9 mouse cellular contexts compared by ENCODE assay signal in the genomic region with DNA sequence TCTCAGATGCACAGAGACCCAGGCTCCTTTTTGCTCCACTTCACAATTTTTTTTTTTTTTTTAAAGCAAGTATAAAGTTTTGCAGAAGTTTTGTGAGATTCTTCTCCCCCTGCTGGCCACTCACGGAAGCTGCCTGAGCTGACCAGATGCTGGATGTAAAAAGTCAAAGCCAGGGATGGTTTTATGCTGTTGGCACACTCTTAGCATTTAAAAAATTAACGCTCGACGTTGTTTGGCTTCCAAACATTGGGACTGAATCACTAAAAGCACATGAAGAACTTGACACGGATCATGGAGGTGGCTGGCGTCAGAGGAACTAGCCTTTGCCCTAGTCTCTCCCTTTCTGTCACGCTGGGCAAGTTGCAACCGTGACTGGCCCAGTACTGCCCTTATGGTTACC.
A peak's percentile ranks its signal among the peaks of the same experiment; 100 is the strongest.
DNase-seq lines count a peak whose midpoint lies in the region; ATAC-seq and TF ChIP-seq lines count a peak whose summit lies in the region.
"Had no signal": no experiment of that assay in that cellular context is flagged by ENCODE, and none has a peak within 500 bp of the region (broad histone marks: within the 10 kb centered on the region; RNA-seq: fewer than 3 reads in every experiment).

No protein-coding gene starts in this region.

- no peaks in the 10 kb centered on the region for H3K79me3 ChIP-seq in C2C12 (ENCODE audit: low read depth)

- DNase-seq in kidney, adult 11 months, result peak; percentile 17
- DNase-seq in MEL (ENCODE audit: low read depth, low spot score), result peak; percentile 79
- peak; percentile 50 for DNase-seq in lung, postnatal 0 days (ENCODE audit: low spot score)
- no peak for DNase-seq in layer of hippocampus, postnatal 36 days

- H3K79me2 ChIP-seq in C2C12 (ENCODE audit: control insufficient read depth, insufficient read depth), result no peaks in the 10 kb centered on the region
- H3K79me2 ChIP-seq in MEL (ENCODE audit: control insufficient read depth, insufficient read depth, low read length, poor library complexity), result no peaks in the 10 kb centered on the region

- peak; percentile 54 for TF ChIP-seq RAD21 in MEL (IDR thresholded peaks at IDR 0.05; ENCODE audit: low read depth, low read length)

- no peak overlapping the region for H3K4me3 ChIP-seq in kidney, embryonic 16.5 days (ENCODE audit: low read length)
- H3K4me3 ChIP-seq in C2C12 (ENCODE audit: insufficient read depth, poor library complexity, severe bottlenecking) (no peak overlapping the region), MEL (ENCODE audit: control insufficient read depth in 1 of 2, insufficient read depth in 1 of 2, low read depth in 2 of 2, low read length in 2 of 2) (no peak overlapping the region; a peak in 1 of 4 replicates)
- no peak overlapping the region for H3K4me3 ChIP-seq in embryonic fibroblast, embryonic 13.5 days (ENCODE audit: insufficient read depth, low read length)
- H3K4me3 ChIP-seq in lung, postnatal 0 days (ENCODE audit: low read depth, low read length), result no peak overlapping the region
- H3K4me3 ChIP-seq: erythroblast, embryonic 14.5 days; liver, embryonic 15.5 days had no signal

- H3K4me1 ChIP-seq in kidney, embryonic 16.5 days (ENCODE audit: insufficient read depth, low read length), result no peaks in the 10 kb centered on the region
- peaks cover 8 to 27% of the 10 kb centered on the region in 2 experiments for H3K4me1 ChIP-seq in MEL (ENCODE audit: control insufficient read depth in 1 of 2, insufficient read depth in 2 of 2, low read length in 2 of 2)
- no peaks in the 10 kb centered on the region for H3K4me1 ChIP-seq in embryonic fibroblast, embryonic 13.5 days (ENCODE audit: control insufficient read depth, insufficient read depth, low read length)
- H3K4me1 ChIP-seq in lung, postnatal 0 days (ENCODE audit: insufficient read depth, low read depth, low read length), result no peaks in the 10 kb centered on the region

- TF ChIP-seq POLR2A in MEL (IDR thresholded peaks at IDR 0.05; ENCODE audit: control insufficient read depth in 1 of 2, insufficient read depth in 1 of 2, low read depth in 1 of 2, low read length in 2 of 2, poor library complexity in 1 of 2), result no peak
- no peak for TF ChIP-seq POLR2A in embryonic fibroblast, embryonic 13.5 days (IDR thresholded peaks at IDR 0.05; ENCODE audit: low read depth, low read length)

- no peak overlapping the region for H3K9ac ChIP-seq in kidney, embryonic 16.5 days (replicated peaks; ENCODE audit: low read length)
- H3K9ac ChIP-seq in MEL (ENCODE audit: control insufficient read depth, low read depth, low read length, poor library complexity, severe bottlenecking), result peak overlapping the region; percentile 17; the same call in 1 of the 2 replicates
- no peak overlapping the region for H3K9ac ChIP-seq in lung, postnatal 0 days (replicated peaks; ENCODE audit: low read depth)
- H3K9ac ChIP-seq: liver, embryonic 15.5 days had no signal

- WGBS in kidney, embryonic 16.5 days, result 37% methylated on average over 8 of the region's 8 CpGs
- WGBS in lung, postnatal 0 days, result 43% methylated on average over 8 of the region's 8 CpGs

- no peak for ATAC-seq in kidney, embryonic 16.5 days (ENCODE audit: low FRiP score, low TSS enrichment)
- ATAC-seq in lung, postnatal 0 days, result no peak

- no peak overlapping the region for H3ac ChIP-seq in C2C12 (ENCODE audit: control insufficient read depth, insufficient read length, low read depth)

- H3K4me2 ChIP-seq in kidney, embryonic 16.5 days (replicated peaks; ENCODE audit: low read depth, low read length), result no peak overlapping the region
- H3K4me2 ChIP-seq in lung, postnatal 0 days (replicated peaks; ENCODE audit: low read depth, low read length), result no peak overlapping the region
- H3K4me2 ChIP-seq: liver, embryonic 15.5 days had no signal

- no peak overlapping the region for H3K27ac ChIP-seq in kidney, embryonic 16.5 days (ENCODE audit: low read length)
- peak overlapping the region; percentile 22; the same call in 1 of the 2 replicates for H3K27ac ChIP-seq in MEL (ENCODE audit: control insufficient read depth, low read depth, low read length)
- no peak overlapping the region for H3K27ac ChIP-seq in embryonic fibroblast, embryonic 13.5 days (ENCODE audit: insufficient read depth, low read length)
- no peak overlapping the region for H3K27ac ChIP-seq in lung, postnatal 0 days (ENCODE audit: low read length)
- H3K27ac ChIP-seq: liver, embryonic 15.5 days had no signal

- TF ChIP-seq CTCF in C2C12 (IDR thresholded peaks at IDR 0.05; ENCODE audit: control insufficient read depth, insufficient read depth, insufficient read length) (peak; percentile 3), MEL (IDR thresholded peaks at IDR 0.05 in 2 of 3, conservative IDR thresholded peaks at IDR 0.05 in 1 of 3; ENCODE audit: control insufficient read depth in 1 of 3, insufficient read depth in 1 of 3, low read depth in 2 of 3, low read length in 3 of 3, poor library complexity in 1 of 3, severe bottlenecking in 1 of 3) (peak; percentile 59 to 72 (median 69))
- peak; percentile 15; the same call in 1 of the 2 replicates for TF ChIP-seq CTCF in embryonic fibroblast, embryonic 13.5 days (IDR thresholded peaks at IDR 0.05; ENCODE audit: borderline replicate concordance, insufficient read depth, low read length)
- peak; percentile 67 for TF ChIP-seq CTCF in lung, postnatal 0 days (IDR thresholded peaks at IDR 0.05)

- TF ChIP-seq EP300 in MEL (IDR thresholded peaks at IDR 0.05; ENCODE audit: low read depth in 1 of 2, low read length in 2 of 2), result no peak
- no peak for TF ChIP-seq EP300 in lung, postnatal 0 days (IDR thresholded peaks at IDR 0.05)

- no peaks in the 10 kb centered on the region for H3K9me3 ChIP-seq in kidney, embryonic 16.5 days (ENCODE audit: low read length)
- H3K9me3 ChIP-seq in MEL (replicated peaks; ENCODE audit: insufficient read depth, low read length), result no peaks in the 10 kb centered on the region
- no peaks in the 10 kb centered on the region for H3K9me3 ChIP-seq in lung, postnatal 0 days (ENCODE audit: low read length)
- H3K9me3 ChIP-seq: liver, embryonic 15.5 days had no signal

- no peaks in the 10 kb centered on the region for H3K27me3 ChIP-seq in kidney, embryonic 16.5 days (ENCODE audit: insufficient read depth, low read length)
- H3K27me3 ChIP-seq in C2C12 (ENCODE audit: control insufficient read depth, insufficient read depth, insufficient read length) (no peaks in the 10 kb centered on the region), MEL (ENCODE audit: control insufficient read depth in 1 of 2, insufficient read depth in 2 of 2, low read length in 2 of 2) (no peaks in the 10 kb centered on the region)
- no peaks in the 10 kb centered on the region for H3K27me3 ChIP-seq in lung, postnatal 0 days (replicated peaks; ENCODE audit: insufficient read depth, low read length)
- H3K27me3 ChIP-seq: liver, embryonic 15.5 days had no signal

- H3K36me3 ChIP-seq in kidney, embryonic 16.5 days (ENCODE audit: insufficient read depth, low read length), result no peaks in the 10 kb centered on the region
- H3K36me3 ChIP-seq in C2C12 (ENCODE audit: control insufficient read depth, insufficient read depth) (no peaks in the 10 kb centered on the region), MEL (ENCODE audit: control insufficient read depth in 1 of 2, insufficient read depth in 2 of 2, low read length in 2 of 2) (peaks cover 0 to 29% of the 10 kb centered on the region in 2 experiments; a peak in 2 of 4 replicates)
- no peaks in the 10 kb centered on the region for H3K36me3 ChIP-seq in lung, postnatal 0 days (ENCODE audit: insufficient read depth, low read length)
- H3K36me3 ChIP-seq: liver, embryonic 15.5 days had no signal

TF ChIP-seq in C2C12, 6 proteins besides CTCF, POLR2A, EP300 and RAD21:
- TF ChIP-seq USF1 (IDR thresholded peaks at IDR 0.05; ENCODE audit: low read depth) (no peak), CEBPB (IDR thresholded peaks at IDR 0.05; ENCODE audit: low read depth) (no peak), FOSL1 (IDR thresholded peaks at IDR 0.05; ENCODE audit: insufficient read depth, low read length, poor library complexity, severe bottlenecking) (no peak), MYOD1 (IDR thresholded peaks at IDR 0.05; ENCODE audit: control insufficient read depth, insufficient read length, low read depth) (no peak), MAX (IDR thresholded peaks at IDR 0.05) (no peak), MYOG (IDR thresholded peaks at IDR 0.05; ENCODE audit: control insufficient read depth, extremely low read depth, insufficient read length) (no peak)
TF ChIP-seq in C2C12: peak in this region for 0.

TF ChIP-seq in MEL, 35 proteins besides CTCF, POLR2A, EP300 and RAD21:
- TF ChIP-seq POLR2AphosphoS2 (IDR thresholded peaks at IDR 0.05; ENCODE audit: low read length) (no peak), ZNF384 (IDR thresholded peaks at IDR 0.05; ENCODE audit: low read depth, low read length) (peak; percentile 97), ZC3H11A (IDR thresholded peaks at IDR 0.05; ENCODE audit: low read depth, low read length) (peak; percentile 9; the same call in 1 of the 2 replicates), CHD2 (IDR thresholded peaks at IDR 0.05; ENCODE audit: low read length) (no peak), SMC3 (IDR thresholded peaks at IDR 0.05; ENCODE audit: low read depth, low read length) (peak; percentile 59)
TF ChIP-seq in MEL: peak in this region for 3.

Comparison
In these comparisons a context has a peak if more than half of its experiments do, and no peak if none do; other contexts are left out.
1. DNase-seq: peak in kidney, adult 11 months (single experiment), MEL (single experiment) and lung, postnatal 0 days (single experiment); none in layer of hippocampus, postnatal 36 days (0 of 2).
2. CTCF ChIP-seq: peak in every context shown above with its lines; median percentile 69 in MEL; 67 in lung, postnatal 0 days; 15 in embryonic fibroblast, embryonic 13.5 days; 3 in C2C12.